Mouse (Mus musculus): ENCODE results near the gene Trim15. TPM values are rescaled to one million over a fixed set of nuclear protein-coding genes. Genes with fewer than 3 reads are reported as not detected.

Trim15 gene
- polyA plus RNA-seq (2016; fragmentation: Nextera tagmentation; extraction: Ambion mirVana) = 0.40 and 0.47 TPM in 2 replicates

DNA sequence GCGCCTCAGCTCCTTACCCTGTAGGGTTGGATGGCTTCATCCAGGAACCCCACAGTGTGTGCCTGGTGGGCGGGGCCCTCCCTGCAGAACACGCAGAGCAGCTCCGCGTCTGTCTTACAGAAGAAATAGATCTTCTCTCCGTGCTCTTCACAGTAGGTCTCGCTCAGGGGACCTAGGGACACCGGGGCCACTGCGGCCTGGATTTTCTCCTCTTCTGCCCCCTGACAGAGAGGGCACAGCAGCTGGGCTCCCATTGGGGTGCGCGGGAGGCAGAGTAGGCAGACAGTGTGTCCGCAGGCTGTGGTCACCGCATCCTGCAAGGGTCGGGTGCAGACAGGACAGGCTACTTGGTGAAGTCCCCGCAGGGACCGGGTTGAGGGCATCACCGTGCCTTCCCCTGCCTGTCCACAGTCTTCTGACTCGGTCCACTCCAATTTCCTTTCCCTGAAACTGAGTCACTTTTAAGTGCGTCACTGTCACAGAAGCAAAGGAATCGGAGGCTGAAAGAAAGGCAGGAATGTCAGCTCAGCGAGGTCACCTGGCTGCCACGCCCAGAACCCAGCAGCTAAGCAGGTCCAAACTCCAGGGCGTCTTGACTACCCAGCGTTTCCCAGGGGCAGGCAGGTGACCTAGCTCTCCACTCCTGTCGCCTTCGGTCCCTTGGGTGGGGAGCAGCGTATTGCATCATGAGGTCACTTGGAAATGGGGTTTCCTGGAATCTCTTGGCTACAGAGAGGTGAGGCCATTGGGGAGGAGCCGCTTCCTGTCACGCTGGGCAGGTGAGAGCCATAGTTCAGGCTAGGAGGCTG is at the start of gene Trim15:
TSS of gene Trim15 (minus strand) at position 492 of the 809 bp plus-strand sequence.
- no peak within 1 kb of the TSS for H3K27ac ChIP-seq (ENCODE audit: poor library complexity, severe bottlenecking)
- H3K27me3 ChIP-seq (replicated peaks) = peaks cover 37% of the 10 kb centered on the region
- WGBS = 14% methylated on average over 29 of the region's 29 CpGs
- H3K4me3 ChIP-seq = peak within 1 kb of the TSS; percentile 35
- peaks cover 4% of the 10 kb centered on the region for H3K4me1 ChIP-seq (replicated peaks)
- H3K4me2 ChIP-seq = peak within 1 kb of the TSS; percentile 59
- peak; percentile 61; the same call in 1 of the 2 replicates for ATAC-seq (ENCODE audit: insufficient number of reproducible peaks, low FRiP score)
- no peak within 1 kb of the TSS for H3K9ac ChIP-seq
- no peaks in the 10 kb centered on the region for H3K36me3 ChIP-seq
- H3K9me3 ChIP-seq (replicated peaks) = no peaks in the 10 kb centered on the region

DNA sequence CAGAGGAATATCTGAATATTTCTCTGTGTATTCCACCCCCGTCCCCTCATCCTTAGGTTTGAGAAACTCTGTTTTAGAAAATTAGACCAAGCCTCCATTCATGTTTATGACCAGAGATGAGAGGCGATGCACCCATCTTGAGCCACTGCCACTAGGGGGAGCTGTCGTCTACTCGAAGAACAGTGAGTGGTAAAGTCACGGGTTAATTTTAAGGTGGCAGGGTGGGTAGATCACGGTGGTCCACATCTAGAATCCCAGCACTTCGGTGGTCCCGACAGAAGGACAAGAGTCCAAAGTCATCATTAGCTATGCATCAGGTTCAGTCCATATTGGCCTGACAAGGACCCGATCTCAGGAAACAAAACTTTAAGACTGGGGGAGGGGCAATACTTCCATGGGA is 48.1 kb upstream of the Trim15 start:
- no peaks in the 10 kb centered on the region for H3K9me3 ChIP-seq (replicated peaks)
- ATAC-seq (ENCODE audit: insufficient number of reproducible peaks, low FRiP score) = no peak
- no peaks in the 10 kb centered on the region for H3K4me1 ChIP-seq (replicated peaks)
- WGBS = 10% methylated on average over 9 of the region's 9 CpGs
- no peak overlapping the region for H3K9ac ChIP-seq
- no peak overlapping the region for H3K4me3 ChIP-seq
- no peak overlapping the region for H3K27ac ChIP-seq (ENCODE audit: poor library complexity, severe bottlenecking)
- H3K4me2 ChIP-seq = no peak overlapping the region
- no peaks in the 10 kb centered on the region for H3K36me3 ChIP-seq
- H3K27me3 ChIP-seq (replicated peaks) = no peaks in the 10 kb centered on the region; the same call in 1 of the 2 replicates

- Histone ChIP-seq H3K4me1 (replicated peaks) (no peaks in the 10 kb centered on the region), H3K36me3 (no peaks in the 10 kb centered on the region), H3K4me2 (no peak overlapping the region), H3K4me3 (no peak overlapping the region), H3K9ac (no peak overlapping the region), H3K27ac (ENCODE audit: poor library complexity, severe bottlenecking) (no peak overlapping the region), H3K27me3 (replicated peaks) (no peaks in the 10 kb centered on the region; the same call in 1 of the 2 replicates), H3K9me3 (replicated peaks) (no peaks in the 10 kb centered on the region)
- 4% methylated on average over 2 of the region's 2 CpGs for WGBS
- ATAC-seq (ENCODE audit: insufficient number of reproducible peaks, low FRiP score) = no peak
These were observed 47.1 kb upstream of the Trim15 start for GRCm38 (mm10) chr17:36914108-36914507.

DNA sequence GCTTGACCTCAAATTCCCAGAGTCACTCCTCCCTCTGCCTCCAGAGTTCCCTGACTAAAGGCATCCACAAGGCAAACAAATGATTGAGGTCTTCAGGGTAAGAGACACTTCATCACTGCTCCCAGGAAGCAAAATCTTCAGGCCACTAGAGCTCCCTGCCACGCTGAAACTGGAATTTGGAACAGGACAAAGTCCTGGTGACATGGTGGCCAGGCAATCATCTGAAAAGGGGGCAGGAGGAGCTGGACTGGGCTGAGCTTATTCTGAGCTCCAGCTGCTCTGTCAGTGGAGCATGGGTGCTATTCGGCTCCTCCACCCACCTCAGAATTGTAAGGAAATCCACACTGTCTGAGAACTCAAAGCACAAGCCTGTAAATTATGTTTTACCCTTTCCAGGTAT is 45.0 kb upstream of the Trim15 start:
- 67% methylated on average over 2 of the region's 2 CpGs for WGBS
- Histone ChIP-seq H3K4me2 (no peak overlapping the region), H3K4me3 (no peak overlapping the region), H3K9ac (no peak overlapping the region), H3K9me3 (replicated peaks) (no peaks in the 10 kb centered on the region), H3K27ac (ENCODE audit: poor library complexity, severe bottlenecking) (no peak overlapping the region), H3K4me1 (replicated peaks) (no peaks in the 10 kb centered on the region), H3K27me3 (replicated peaks) (peaks cover 4% of the 10 kb centered on the region), H3K36me3 (no peaks in the 10 kb centered on the region)
- ATAC-seq (ENCODE audit: insufficient number of reproducible peaks, low FRiP score) = no peak

- Histone ChIP-seq H3K27me3 (replicated peaks) (peaks cover 4% of the 10 kb centered on the region), H3K4me3 (no peak overlapping the region), H3K36me3 (no peaks in the 10 kb centered on the region), H3K9me3 (replicated peaks) (no peaks in the 10 kb centered on the region), H3K4me1 (replicated peaks) (no peaks in the 10 kb centered on the region), H3K27ac (ENCODE audit: poor library complexity, severe bottlenecking) (no peak overlapping the region), H3K9ac (no peak overlapping the region), H3K4me2 (no peak overlapping the region)
- 48% methylated on average over 4 of the region's 4 CpGs for WGBS
- no peak for ATAC-seq (ENCODE audit: insufficient number of reproducible peaks, low FRiP score)
These were observed 42.8 kb upstream of the Trim15 start for GRCm38 (mm10) chr17:36909802-36910201.

DNA sequence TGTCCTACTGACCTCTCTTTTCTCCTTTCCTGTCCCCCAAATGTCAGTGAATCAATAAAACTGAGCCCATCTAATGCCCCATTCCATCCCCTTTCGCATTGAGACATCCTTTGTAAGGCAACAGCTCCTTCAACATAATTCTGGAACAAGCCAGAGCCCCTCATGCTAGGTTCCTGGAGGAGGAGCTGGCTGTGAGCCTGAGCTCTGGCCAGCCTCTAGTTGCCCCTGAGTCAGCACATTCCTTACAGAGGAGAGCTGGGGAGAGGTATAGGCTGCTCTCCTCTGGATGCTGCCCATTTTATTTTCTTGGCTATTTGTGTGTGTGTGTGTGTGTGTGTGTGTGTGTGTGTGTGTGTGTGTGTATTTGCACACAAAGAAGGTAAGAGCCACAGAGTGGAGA is 41.2 kb upstream of the Trim15 start:
- no peaks in the 10 kb centered on the region for H3K36me3 ChIP-seq
- H3K4me1 ChIP-seq (replicated peaks) = no peaks in the 10 kb centered on the region
- H3K4me2 ChIP-seq = no peak overlapping the region
- peaks cover 4% of the 10 kb centered on the region for H3K27me3 ChIP-seq (replicated peaks)
- H3K9me3 ChIP-seq (replicated peaks) = no peaks in the 10 kb centered on the region
- ATAC-seq (ENCODE audit: insufficient number of reproducible peaks, low FRiP score) = no peak
- no peak overlapping the region for H3K9ac ChIP-seq
- no peak overlapping the region for H3K27ac ChIP-seq (ENCODE audit: poor library complexity, severe bottlenecking)
- H3K4me3 ChIP-seq = no peak overlapping the region
- WGBS = 48% methylated on average over 1 of the region's 1 CpGs

DNA sequence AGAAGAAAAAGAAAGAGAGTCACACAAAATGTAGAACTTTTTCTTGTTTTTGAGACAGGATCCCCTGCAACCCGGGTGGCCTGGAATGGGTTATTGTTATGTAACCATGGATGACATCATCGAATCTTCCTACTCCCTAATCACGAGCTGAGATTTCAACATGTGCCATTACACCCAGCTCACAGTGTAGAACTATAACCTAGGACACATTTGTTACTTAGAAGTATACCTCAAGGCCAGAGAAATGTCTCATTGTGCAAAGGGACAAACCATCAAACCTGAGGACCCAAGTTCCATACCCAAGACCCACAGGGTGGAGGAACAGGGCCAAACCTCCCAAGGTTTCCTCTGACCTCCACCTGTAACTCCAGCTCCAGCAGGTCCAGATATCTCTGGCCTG is 36.6 kb upstream of the Trim15 start:
- H3K27ac ChIP-seq (ENCODE audit: poor library complexity, severe bottlenecking) = no peak overlapping the region
- H3K4me3 ChIP-seq = no peak overlapping the region
- H3K4me1 ChIP-seq (replicated peaks) = no peaks in the 10 kb centered on the region
- H3K27me3 ChIP-seq (replicated peaks) = peaks cover 10% of the 10 kb centered on the region; the same call in 1 of the 2 replicates
- no peak overlapping the region for H3K9ac ChIP-seq
- H3K36me3 ChIP-seq = no peaks in the 10 kb centered on the region
- WGBS = 65% methylated on average over 3 of the region's 3 CpGs
- no peak for ATAC-seq (ENCODE audit: insufficient number of reproducible peaks, low FRiP score)
- no peak overlapping the region for H3K4me2 ChIP-seq
- no peaks in the 10 kb centered on the region for H3K9me3 ChIP-seq (replicated peaks)

GRCm38 (mm10) chr17:36900691-36901090 is 33.7 kb upstream of the Trim15 start:
- H3K27ac ChIP-seq (ENCODE audit: poor library complexity, severe bottlenecking) = no peak overlapping the region
- no peak overlapping the region for H3K9ac ChIP-seq
- no peaks in the 10 kb centered on the region for H3K4me1 ChIP-seq (replicated peaks)
- no peak overlapping the region for H3K4me3 ChIP-seq
- ATAC-seq (ENCODE audit: insufficient number of reproducible peaks, low FRiP score) = no peak
- H3K36me3 ChIP-seq = no peaks in the 10 kb centered on the region
- 0 out of 2 replicates have a peak, but pooled peaks cover 6% of the 10 kb centered on the region for H3K27me3 ChIP-seq (replicated peaks)
- no peak overlapping the region for H3K4me2 ChIP-seq
- H3K9me3 ChIP-seq (replicated peaks) = no peaks in the 10 kb centered on the region
- 23% methylated on average over 1 of the region's 1 CpGs for WGBS

DNA sequence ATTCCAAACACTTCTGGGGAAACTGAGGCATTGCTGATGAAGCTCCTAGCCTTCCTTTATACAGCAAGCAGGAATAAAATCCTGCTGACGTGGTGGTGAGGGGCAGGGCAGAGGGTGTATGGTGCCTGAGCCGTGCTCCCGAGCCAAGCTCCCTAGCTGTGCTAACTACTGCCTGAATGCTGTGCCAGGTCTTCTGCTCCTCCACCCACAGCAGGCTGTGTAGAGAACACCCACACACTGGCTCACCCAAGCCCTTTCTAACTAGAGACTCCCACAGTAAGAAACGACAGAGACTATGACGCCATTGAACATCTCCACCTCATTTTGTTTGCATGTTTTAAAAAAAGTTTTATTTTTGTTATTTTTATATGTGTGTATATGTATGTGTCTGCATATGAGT is 33.0 kb upstream of the Trim15 start:
- Histone ChIP-seq H3K36me3 (no peaks in the 10 kb centered on the region), H3K27ac (ENCODE audit: poor library complexity, severe bottlenecking) (no peak overlapping the region), H3K4me2 (no peak overlapping the region), H3K27me3 (replicated peaks) (0 out of 2 replicates have a peak, but pooled peaks cover 6% of the 10 kb centered on the region), H3K9me3 (replicated peaks) (no peaks in the 10 kb centered on the region), H3K9ac (no peak overlapping the region), H3K4me1 (replicated peaks) (no peaks in the 10 kb centered on the region), H3K4me3 (no peak overlapping the region)
- ATAC-seq (ENCODE audit: insufficient number of reproducible peaks, low FRiP score) = no peak
- WGBS = 69% methylated on average over 5 of the region's 5 CpGs

GRCm38 (mm10) chr17:36899376-36899775 is 32.4 kb upstream of the Trim15 start:
- no peaks in the 10 kb centered on the region for H3K36me3 ChIP-seq
- H3K27ac ChIP-seq (ENCODE audit: poor library complexity, severe bottlenecking) = no peak overlapping the region
- no peak overlapping the region for H3K4me2 ChIP-seq
- no peak overlapping the region for H3K4me3 ChIP-seq
- no peaks in the 10 kb centered on the region for H3K9me3 ChIP-seq (replicated peaks)
- H3K4me1 ChIP-seq (replicated peaks) = no peaks in the 10 kb centered on the region
- H3K27me3 ChIP-seq (replicated peaks) = 0 out of 2 replicates have a peak, but pooled peaks cover 6% of the 10 kb centered on the region
- ATAC-seq (ENCODE audit: insufficient number of reproducible peaks, low FRiP score) = no peak
- WGBS = 62% methylated on average over 4 of the region's 4 CpGs
- H3K9ac ChIP-seq = no peak overlapping the region

DNA sequence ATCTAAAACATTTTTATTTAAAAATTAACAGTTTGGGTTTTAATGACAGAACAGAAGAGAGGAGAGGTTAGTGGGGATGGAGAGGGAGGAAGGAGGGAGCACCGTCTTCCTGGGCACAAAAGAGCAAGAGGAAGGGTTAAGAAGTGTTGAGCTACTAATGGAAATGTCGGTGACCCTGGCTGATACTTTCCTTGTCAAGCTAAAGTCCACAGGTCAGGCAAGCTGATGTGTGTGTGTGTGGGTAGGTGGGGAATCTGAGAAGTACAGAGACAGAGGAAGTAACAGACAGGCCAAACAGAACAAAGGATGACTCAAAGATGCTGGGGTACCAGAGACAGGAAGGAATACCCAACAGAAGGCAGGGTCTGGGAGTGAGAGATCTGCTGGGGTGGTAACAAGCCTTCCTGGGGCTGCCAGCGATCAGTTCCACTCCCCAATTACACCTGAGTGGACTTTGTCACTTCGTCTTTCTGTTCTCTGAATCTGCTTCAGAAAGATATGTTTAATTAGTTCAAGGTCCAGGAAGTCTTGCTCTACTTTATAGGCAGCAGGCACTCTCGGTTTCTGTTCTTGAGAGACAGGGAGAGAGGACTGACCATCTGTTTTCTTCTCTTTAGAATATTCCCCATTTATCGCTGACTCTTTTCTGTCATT is 30.7 kb upstream of the Trim15 start, which contains the start of gene Trim31:
TSS of gene Trim31 (plus strand) at position 567 of the 654 bp plus-strand sequence.
- 0 out of 2 replicates have a peak, but pooled peaks cover 6% of the 10 kb centered on the region for H3K27me3 ChIP-seq (replicated peaks)
- H3K9me3 ChIP-seq (replicated peaks) = no peaks in the 10 kb centered on the region
- no peak within 1 kb of the TSS for H3K9ac ChIP-seq
- no peaks in the 10 kb centered on the region for H3K36me3 ChIP-seq
- WGBS = 57% methylated on average over 6 of the region's 6 CpGs
- no peak within 1 kb of the TSS for H3K4me2 ChIP-seq
- H3K4me3 ChIP-seq = no peak within 1 kb of the TSS
- H3K27ac ChIP-seq (ENCODE audit: poor library complexity, severe bottlenecking) = no peak within 1 kb of the TSS
- ATAC-seq (ENCODE audit: insufficient number of reproducible peaks, low FRiP score) = no peak
- H3K4me1 ChIP-seq (replicated peaks) = no peaks in the 10 kb centered on the region

All from heart, embryonic 12.5 days (tissue).